Mouse (Mus musculus): ENCODE measurements around the gene Mbd5.
A peak's percentile ranks its signal among the peaks of the same experiment; 100 is the strongest.

Gene Mbd5

GRCm38 (mm10) chr2:48948841-48949584 lies at the start of gene Mbd5:
Gene Mbd5 (plus strand): TSS chr2:48949508.
- peak; percentile 96 for DNase-seq

- no peak for DNase-seq
Measured at GRCm38 (mm10) chr2:48908866-48909265, 40.4 kb upstream of the Mbd5 start.

GRCm38 (mm10) chr2:48914185-48914584 lies 35.1 kb upstream of the Mbd5 start:
- DNase-seq = no peak

- no peak for DNase-seq
Measured at GRCm38 (mm10) chr2:48915832-48916231, 33.5 kb upstream of the Mbd5 start.

- no peak for DNase-seq
Measured at GRCm38 (mm10) chr2:48935058-48935457, 14.2 kb upstream of the Mbd5 start.

- DNase-seq = no peak
Measured at GRCm38 (mm10) chr2:48947761-48948160, 1.5 kb upstream of the Mbd5 start.

- DNase-seq = peak; percentile 49
Measured at GRCm38 (mm10) chr2:48949743-48950251, 489 bp downstream of the Mbd5 start.

GRCm38 (mm10) chr2:48950252-48950315 lies 776 bp downstream of the Mbd5 start, which contains the start of gene Orc4:
Gene Orc4 (minus strand): TSS chr2:48950277.
- no peak for DNase-seq

- DNase-seq = peak; percentile 19
Measured at GRCm38 (mm10) chr2:48950316-48950880, 1.1 kb downstream of the Mbd5 start.

- no peak for DNase-seq
Measured at GRCm38 (mm10) chr2:48956591-48956990, 7.3 kb downstream of the Mbd5 start.

- DNase-seq = no peak
Measured at GRCm38 (mm10) chr2:48978920-48979319, 29.6 kb downstream of the Mbd5 start.

GRCm38 (mm10) chr2:48990322-48990721 lies 41.0 kb downstream of the Mbd5 start:
- DNase-seq = no peak

- DNase-seq = no peak
Measured at GRCm38 (mm10) chr2:49040481-49040880, 91.2 kb downstream of the Mbd5 start.

- DNase-seq = no peak
Measured at GRCm38 (mm10) chr2:49050030-49050429, 100.7 kb downstream of the Mbd5 start.

- DNase-seq = no peak
Measured at GRCm38 (mm10) chr2:49067886-49068285, 118.6 kb downstream of the Mbd5 start.

- DNase-seq = no peak
Measured at GRCm38 (mm10) chr2:49084966-49085365, 135.7 kb downstream of the Mbd5 start.

- DNase-seq = no peak
Measured at GRCm38 (mm10) chr2:49090771-49091170, 141.5 kb downstream of the Mbd5 start.

- DNase-seq = no peak
Measured at GRCm38 (mm10) chr2:49096765-49097164, 147.5 kb downstream of the Mbd5 start.

GRCm38 (mm10) chr2:49108906-49109305 lies 159.6 kb downstream of the Mbd5 start:
- no peak for DNase-seq

- no peak for DNase-seq
Measured at GRCm38 (mm10) chr2:49119875-49120274, 170.6 kb downstream of the Mbd5 start.

- no peak for DNase-seq
Measured at GRCm38 (mm10) chr2:49121603-49122002, 172.3 kb downstream of the Mbd5 start.

GRCm38 (mm10) chr2:49142186-49142585 lies 192.9 kb downstream of the Mbd5 start:
- DNase-seq = no peak

GRCm38 (mm10) chr2:49153649-49154048 lies 204.3 kb downstream of the Mbd5 start:
- no peak for DNase-seq

GRCm38 (mm10) chr2:49160232-49160947 lies 211.1 kb downstream of the Mbd5 start:
- DNase-seq = no peak

Data from cerebellum, adult 8-10 months (tissue).